Mouse (Mus musculus) kidney, embryonic 15.5 days (tissue): ENCODE results near the gene Asgr1. TPM values are rescaled to one million over a fixed set of nuclear protein-coding genes. Genes with fewer than 3 reads are reported as not detected.
"Not testable (repeated sequence)": the region's sequence is repeated elsewhere in the genome, so short reads cannot be mapped to it uniquely, and the experiment has no call there.

Experiments used
- ATAC-seq: fragments of 200-750 bp; cut with Nextera tagmentation; replicated peaks from 2 replicates; pipeline ENCODE4 v1.8.0; 2017; ENCODE audit warnings: moderate TSS enrichment; ENCODE audit not compliant: low FRiP score
- H3K27ac ChIP-seq: fragments of 300-500 bp; sonication (generic); 2 replicates; pipeline ENCODE4 v1.5.1; 2015; ENCODE audit warnings: mild to moderate bottlenecking, inconsistent platforms
- H3K27me3 ChIP-seq: fragments of 300-500 bp; sonication (generic); 2 replicates; pipeline ENCODE4 v1.6.1; 2015; ENCODE audit warnings: inconsistent platforms
- H3K36me3 ChIP-seq: fragments of 300-500 bp; sonication (generic); 2 replicates; pipeline ENCODE4 v1.6.1; 2015; ENCODE audit warnings: inconsistent platforms
- H3K4me1 ChIP-seq: fragments of 300-500 bp; sonication (generic); 2 replicates; pipeline ENCODE4 v1.6.1; 2015; ENCODE audit warnings: inconsistent platforms
- H3K4me2 ChIP-seq: fragments of 300-500 bp; sonication (generic); 2 replicates; pipeline ENCODE4 v1.6.1; 2015; ENCODE audit warnings: moderate library complexity, mild to moderate bottlenecking, inconsistent platforms
- H3K4me3 ChIP-seq: fragments of 300-500 bp; sonication (generic); replicated peaks from 2 replicates; pipeline ENCODE4 v1.5.1; 2015; ENCODE audit warnings: mild to moderate bottlenecking, inconsistent platforms
- H3K9ac ChIP-seq: fragments of 300-500 bp; sonication (generic); 2 replicates; pipeline ENCODE4 v1.6.1; 2015; ENCODE audit warnings: mild to moderate bottlenecking, inconsistent platforms
- H3K9me3 ChIP-seq: fragments of 300-500 bp; sonication (generic); replicated peaks from 2 replicates; pipeline ENCODE4 v1.6.1; 2016; ENCODE audit warnings: inconsistent platforms
- WGBS: fragments of 180-500 bp; shearing (Covaris S2); methylation state at CpG from one replicate; pipeline ENCODE4 v1.1.7; 2015; ENCODE audit warnings: mixed read lengths; 5-methylcytosine and 5-hydroxymethylcytosine counted together
- polyA plus RNA-seq: library from polyadenylated mRNA; unstranded; fragments of >200 nt; fragmentation: Nextera tagmentation; extraction: Ambion mirVana; gene quantifications from 2 replicates; pipeline ENCODE4 v1.2.1, GENCODE M21; 2015

Gene Asgr1
- polyA plus RNA-seq, 1 experiment from 2014 or later: 2.3 TPM

DNA sequence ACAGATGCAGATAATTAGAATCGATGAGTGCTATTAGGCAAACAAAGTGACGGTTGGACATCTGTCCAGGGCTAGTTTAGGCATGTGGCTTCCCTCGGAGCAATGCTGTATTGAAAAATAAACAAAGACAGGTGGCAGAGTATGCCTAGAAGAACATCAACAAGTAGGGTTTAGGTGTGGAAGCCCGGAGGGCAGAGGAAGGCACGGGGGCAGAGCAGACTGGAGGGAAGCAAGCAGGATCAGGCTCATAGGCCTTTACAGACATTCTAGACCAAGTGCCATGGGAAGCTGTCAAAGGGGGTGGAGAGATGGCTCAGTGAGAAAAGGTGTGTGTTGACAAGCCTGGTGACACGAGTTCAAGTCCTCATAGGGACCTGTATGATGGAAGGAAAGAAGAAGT lies 4.5 kb upstream of the Asgr1 start:
- H3K9me3 ChIP-seq: no peaks in the 10 kb centered on the region
- WGBS: 73% methylated on average over 6 of the region's 6 CpGs
- no peak overlapping the region for H3K4me3 ChIP-seq
- no peak overlapping the region for H3K27ac ChIP-seq
- H3K27me3 ChIP-seq: peaks cover 13% of the 10 kb centered on the region
- ATAC-seq: no peak
- H3K36me3 ChIP-seq: peaks cover 7% of the 10 kb centered on the region
- H3K9ac ChIP-seq: no peak overlapping the region
- H3K4me1 ChIP-seq: peaks cover 16% of the 10 kb centered on the region
- H3K4me2 ChIP-seq: no peak overlapping the region

- Histone ChIP-seq H3K4me3 (no peak overlapping the region), H3K9me3 (no peaks in the 10 kb centered on the region), H3K9ac (no peak overlapping the region), H3K4me1 (peaks cover 12% of the 10 kb centered on the region), H3K27ac (no peak overlapping the region), H3K27me3 (peaks cover 17% of the 10 kb centered on the region), H3K36me3 (0 out of 2 replicates have a peak, but pooled peaks cover 2% of the 10 kb centered on the region), H3K4me2 (no peak overlapping the region)
- WGBS: 58% methylated on average over 10 of the region's 10 CpGs
- ATAC-seq: no peak
Observed at GRCm38 (mm10) chr11:70049816-70050215, 4.1 kb upstream of the Asgr1 start.

GRCm38 (mm10) chr11:70053156-70053555 lies 729 bp upstream of the Asgr1 start:
- Histone ChIP-seq H3K27me3 (peaks cover 30% of the 10 kb centered on the region), H3K9ac (no peak overlapping the region), H3K4me2 (no peak overlapping the region), H3K36me3 (no peaks in the 10 kb centered on the region), H3K27ac (no peak overlapping the region), H3K4me3 (no peak overlapping the region), H3K9me3 (no peaks in the 10 kb centered on the region), H3K4me1 (0 out of 2 replicates have a peak, but pooled peaks cover 3% of the 10 kb centered on the region)
- 63% methylated on average over 7 of the region's 7 CpGs for WGBS
- no peak for ATAC-seq

DNA sequence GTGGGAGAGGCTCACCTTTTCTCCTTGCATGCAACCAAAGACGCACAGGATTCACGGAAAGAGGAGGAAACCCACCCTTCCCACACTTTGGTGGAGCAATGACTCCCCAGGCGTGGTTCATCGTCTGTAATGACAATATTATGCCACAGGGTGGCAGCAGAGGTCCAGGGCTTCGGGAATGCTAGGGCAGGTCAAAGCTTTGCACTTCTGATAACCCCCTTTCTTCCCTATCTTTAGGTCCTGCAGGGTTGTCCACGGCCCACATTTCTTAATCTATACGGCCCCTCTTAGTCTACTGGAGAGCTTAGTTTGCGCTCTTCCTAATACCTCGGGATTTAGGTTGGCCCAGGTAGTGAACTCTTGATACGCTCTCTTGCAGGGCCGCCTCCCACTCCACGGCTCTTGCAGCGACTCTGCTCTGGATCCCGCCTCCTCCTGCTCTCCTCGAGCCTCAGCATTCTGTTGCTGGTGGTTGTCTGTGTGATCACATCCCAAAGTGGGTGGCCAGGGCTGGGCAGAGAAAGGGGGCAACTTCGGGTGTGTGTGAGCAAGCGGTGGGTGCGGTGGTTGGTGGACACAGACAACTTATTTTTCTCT lies 1.8 kb downstream of the Asgr1 start:
- Histone ChIP-seq H3K4me1 (0 out of 2 replicates have a peak, but pooled peaks cover 3% of the 10 kb centered on the region), H3K4me3 (0 out of 2 replicates have a peak overlapping the region, but pooled peaks have one; percentile 7), H3K36me3 (no peaks in the 10 kb centered on the region), H3K4me2 (peak overlapping the region; percentile 47), H3K9me3 (no peaks in the 10 kb centered on the region), H3K27me3 (peaks cover 39% of the 10 kb centered on the region), H3K9ac (no peak overlapping the region), H3K27ac (no peak overlapping the region)
- peak; percentile 31 for ATAC-seq
- 22% methylated on average over 17 of the region's 18 CpGs for WGBS

- no peak overlapping the region for H3K27ac ChIP-seq
- WGBS: 65% methylated on average over 9 of the region's 9 CpGs
- peaks cover 42% of the 10 kb centered on the region for H3K27me3 ChIP-seq
- no peak overlapping the region for H3K9ac ChIP-seq
- no peak overlapping the region for H3K4me3 ChIP-seq
- no peak for ATAC-seq
- H3K36me3 ChIP-seq: no peaks in the 10 kb centered on the region
- no peaks in the 10 kb centered on the region for H3K9me3 ChIP-seq
- 0 out of 2 replicates have a peak, but pooled peaks cover 3% of the 10 kb centered on the region for H3K4me1 ChIP-seq
- no peak overlapping the region for H3K4me2 ChIP-seq
Observed at GRCm38 (mm10) chr11:70057805-70058204, 3.9 kb downstream of the Asgr1 start.

GRCm38 (mm10) chr11:70059930-70060329 lies 6.0 kb downstream of the Asgr1 start:
- no peak for ATAC-seq
- Histone ChIP-seq H3K36me3 (no peaks in the 10 kb centered on the region), H3K9ac (no peak overlapping the region), H3K4me1 (0 out of 2 replicates have a peak, but pooled peaks cover 3% of the 10 kb centered on the region), H3K4me3 (no peak overlapping the region), H3K4me2 (no peak overlapping the region), H3K27me3 (peaks cover 30% of the 10 kb centered on the region), H3K27ac (no peak overlapping the region), H3K9me3 (0 out of 2 replicates have a peak, but pooled peaks cover 2% of the 10 kb centered on the region)
- 55% methylated on average over 6 of the region's 6 CpGs for WGBS

GRCm38 (mm10) chr11:70063053-70063452 lies 9.2 kb downstream of the Asgr1 start:
- Histone ChIP-seq H3K9ac (no peak overlapping the region), H3K9me3 (0 out of 2 replicates have a peak, but pooled peaks cover 2% of the 10 kb centered on the region), H3K4me1 (peaks cover 18% of the 10 kb centered on the region; the same call in 1 of the 2 replicates), H3K4me3 (no peak overlapping the region), H3K27ac (no peak overlapping the region), H3K4me2 (no peak overlapping the region), H3K36me3 (no peaks in the 10 kb centered on the region), H3K27me3 (peaks cover 30% of the 10 kb centered on the region; the same call in 1 of the 2 replicates)
- ATAC-seq: no peak
- 69% methylated on average over 3 of the region's 3 CpGs for WGBS

- WGBS: 59% methylated on average over 4 of the region's 4 CpGs
- Histone ChIP-seq H3K4me1 (peaks cover 33% of the 10 kb centered on the region), H3K27me3 (peaks cover 15% of the 10 kb centered on the region; the same call in 1 of the 2 replicates), H3K36me3 (no peaks in the 10 kb centered on the region), H3K9ac (no peak overlapping the region), H3K27ac (no peak overlapping the region), H3K9me3 (0 out of 2 replicates have a peak, but pooled peaks cover 2% of the 10 kb centered on the region), H3K4me3 (no peak overlapping the region), H3K4me2 (no peak overlapping the region)
- no peak for ATAC-seq
Observed at GRCm38 (mm10) chr11:70066701-70067100, 12.8 kb downstream of the Asgr1 start.

- no peak for ATAC-seq
- Histone ChIP-seq H3K9me3 (no peaks in the 10 kb centered on the region), H3K27ac (no peak overlapping the region), H3K4me1 (peaks cover 33% of the 10 kb centered on the region), H3K27me3 (peaks cover 27% of the 10 kb centered on the region), H3K4me3 (no peak overlapping the region), H3K36me3 (no peaks in the 10 kb centered on the region), H3K9ac (no peak overlapping the region), H3K4me2 (no peak overlapping the region)
- 37% methylated on average over 3 of the region's 3 CpGs for WGBS
Observed at GRCm38 (mm10) chr11:70068245-70068644, 14.4 kb downstream of the Asgr1 start.

- Histone ChIP-seq H3K27ac (peak overlapping the region; percentile 80), H3K36me3 (no peaks in the 10 kb centered on the region), H3K4me1 (peaks cover 40% of the 10 kb centered on the region), H3K9ac (no peak overlapping the region), H3K27me3 (peaks cover 39% of the 10 kb centered on the region), H3K9me3 (no peaks in the 10 kb centered on the region), H3K4me3 (no peak overlapping the region), H3K4me2 (no peak overlapping the region)
- WGBS: 15% methylated on average over 6 of the region's 6 CpGs
- peak; percentile 44; the same call in 1 of the 2 replicates for ATAC-seq
Observed at GRCm38 (mm10) chr11:70070057-70070456, 16.2 kb downstream of the Asgr1 start.

DNA sequence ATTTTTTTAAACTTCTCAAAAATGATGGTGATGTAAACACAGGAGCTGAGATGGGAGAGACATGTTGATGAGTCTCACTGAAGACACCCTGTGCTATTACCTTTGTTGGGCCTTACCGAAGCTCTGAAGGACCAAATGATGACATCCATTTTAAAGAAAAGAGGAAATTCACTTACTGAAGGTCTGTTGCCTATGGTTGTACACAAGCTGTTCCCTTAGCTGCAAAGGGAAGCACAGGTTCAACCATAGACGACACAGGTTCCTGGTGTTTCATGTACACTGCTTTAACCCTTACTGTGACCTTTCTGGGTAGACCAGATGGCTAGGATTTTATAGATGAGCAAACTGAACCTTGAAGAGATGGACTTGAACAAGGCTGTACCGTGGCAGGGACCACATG lies 16.7 kb downstream of the Asgr1 start:
- Histone ChIP-seq H3K4me1 (peaks cover 40% of the 10 kb centered on the region), H3K27me3 (peaks cover 39% of the 10 kb centered on the region), H3K27ac (0 out of 2 replicates have a peak overlapping the region, but pooled peaks have one; percentile 39)
- H3K4me3 ChIP-seq, H3K9ac ChIP-seq, ATAC-seq, H3K36me3 ChIP-seq, H3K4me2 ChIP-seq, H3K9me3 ChIP-seq: not testable (repeated sequence)
- WGBS: 49% methylated on average over 3 of the region's 3 CpGs

GRCm38 (mm10) chr11:70074379-70075071 lies 20.6 kb downstream of the Asgr1 start:
- H3K27ac ChIP-seq: no peak overlapping the region
- no peak overlapping the region for H3K4me3 ChIP-seq
- WGBS: 38% methylated on average over 17 of the region's 17 CpGs
- H3K9me3 ChIP-seq: no peaks in the 10 kb centered on the region
- H3K9ac ChIP-seq: no peak overlapping the region
- peaks cover 33% of the 10 kb centered on the region for H3K27me3 ChIP-seq
- peak overlapping the region; percentile 31; the same call in 1 of the 2 replicates for H3K4me2 ChIP-seq
- H3K4me1 ChIP-seq: peaks cover 20% of the 10 kb centered on the region
- no peaks in the 10 kb centered on the region for H3K36me3 ChIP-seq
- peak; percentile 52; the same call in 1 of the 2 replicates for ATAC-seq
